Mouse (Mus musculus) heart, postnatal 10 days (tissue): ENCODE results near the gene Olfr1218. TPM values are rescaled to one million over a fixed set of nuclear protein-coding genes. Genes with fewer than 3 reads are reported as not detected.
"Not testable (repeated sequence)": the region's sequence is repeated elsewhere in the genome, so short reads cannot be mapped to it uniquely, and the experiment has no call there.

Experiments
- DNase-seq, 2 experiments: peaks; one replicate each; pipeline ENCODE4 v3.0.0; 2021
- intact Hi-C: fragments of 180-260 bp; cut with DNase I; formaldehyde crosslinking; loops from one replicate; pipeline ENCODE4 v1.15.1; 2025
- total RNA-seq, 2 experiments: library from RNA; stranded (reverse); gene quantifications; 2 replicates each; pipeline ENCODE4 v1.2.3; 2021

Olfr1218 gene
- not detected for total RNA-seq

DNA sequence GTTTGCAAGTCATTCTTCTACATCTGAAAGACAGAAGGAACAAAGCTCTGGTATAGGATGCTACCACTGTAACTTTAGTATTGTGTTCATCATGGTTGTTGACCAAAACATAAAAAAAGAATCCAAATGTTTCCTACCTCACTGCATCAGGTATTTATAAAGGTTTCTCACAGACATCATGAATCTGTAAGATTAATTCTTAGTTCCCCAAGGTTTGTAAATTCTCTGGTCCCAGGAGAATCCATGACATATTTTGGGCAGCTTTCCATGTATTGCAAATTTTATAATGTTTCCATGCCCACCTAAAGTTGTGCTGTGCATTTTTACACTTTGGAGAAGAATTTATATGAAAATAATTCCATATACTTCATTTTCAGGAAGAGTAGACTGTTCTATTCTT lies at the start of gene Olfr1218:
Gene Olfr1218 (minus strand): TSS at position 101 of the 400 bp plus-strand sequence.
- no peak for DNase-seq
- intact Hi-C loops: no loop called here

DNA sequence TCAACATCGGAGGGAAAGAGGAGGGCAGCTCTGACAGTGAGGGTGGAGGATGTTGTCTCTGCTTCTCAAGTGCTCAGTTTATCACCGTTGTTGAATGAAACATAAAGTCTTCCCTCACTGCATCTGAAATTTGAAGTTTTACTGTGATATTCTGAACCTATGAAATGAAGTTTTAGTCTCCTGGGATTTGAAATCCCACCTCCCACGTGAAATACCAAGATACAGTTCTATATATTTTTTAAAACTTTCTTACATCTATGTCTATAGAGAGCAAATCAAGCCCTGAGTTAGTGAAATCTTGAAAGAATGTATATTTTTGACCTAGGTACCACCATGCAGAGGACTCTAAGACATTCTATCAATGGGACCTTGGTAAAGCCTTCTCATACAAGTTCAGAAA lies 45.7 kb upstream of the Olfr1218 start, which contains the start of gene Olfr1220:
Gene Olfr1220 (minus strand): TSS at position 101 of the 400 bp plus-strand sequence.
- no peak for DNase-seq
- intact Hi-C loops: no loop called here

DNA sequence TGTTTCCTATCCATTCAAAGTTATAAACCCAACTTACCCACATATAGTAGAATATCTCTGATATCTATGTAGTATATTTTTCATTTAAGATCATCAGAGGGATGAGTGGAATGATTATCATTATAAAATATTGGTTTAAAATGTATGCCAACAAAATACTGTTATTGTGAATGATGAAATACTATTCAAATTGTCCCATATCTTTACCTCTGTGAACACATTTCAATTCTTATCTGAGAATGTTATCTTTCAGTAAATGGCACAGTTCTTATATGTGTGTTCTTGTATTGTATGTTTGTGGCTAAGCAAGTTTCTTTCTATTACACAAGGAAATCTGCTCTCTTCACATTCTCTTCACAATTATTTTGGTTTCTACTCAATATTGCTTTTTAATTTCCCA lies 44.7 kb upstream of the Olfr1218 start:
- intact Hi-C loops: no loop called here
- no peak for DNase-seq

- DNase-seq: no peak
- intact Hi-C loops: no loop called here
These were observed 32.9 kb upstream of the Olfr1218 start for GRCm38 (mm10) chr2:89093848-89094247.

DNA sequence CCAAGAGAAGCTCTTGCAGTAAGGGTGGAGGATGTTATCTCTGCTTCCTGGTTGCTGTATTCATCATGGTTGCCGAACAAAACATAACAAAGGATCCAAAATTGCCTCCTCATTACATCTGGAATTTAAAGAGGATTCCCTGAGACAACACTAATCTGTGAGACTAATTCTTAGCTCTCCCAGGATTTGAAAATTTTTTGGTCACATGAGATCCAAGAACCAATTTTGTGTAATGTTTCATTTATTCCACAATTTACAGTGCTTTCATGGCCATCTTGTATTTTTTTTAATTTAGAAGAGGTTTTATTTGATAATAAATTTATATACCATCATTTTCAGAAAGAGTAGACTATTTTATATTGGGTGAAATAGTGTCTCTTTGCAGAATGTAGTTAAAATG lies 22.4 kb upstream of the Olfr1218 start, which contains the start of gene Olfr1219:
Gene Olfr1219 (minus strand): TSS at position 101 of the 400 bp plus-strand sequence.
- DNase-seq: no peak
- intact Hi-C loops: no loop called here

GRCm38 (mm10) chr2:89081487-89081886 lies 20.5 kb upstream of the Olfr1218 start:
- intact Hi-C loops: no loop called here
- DNase-seq: no peak

DNA sequence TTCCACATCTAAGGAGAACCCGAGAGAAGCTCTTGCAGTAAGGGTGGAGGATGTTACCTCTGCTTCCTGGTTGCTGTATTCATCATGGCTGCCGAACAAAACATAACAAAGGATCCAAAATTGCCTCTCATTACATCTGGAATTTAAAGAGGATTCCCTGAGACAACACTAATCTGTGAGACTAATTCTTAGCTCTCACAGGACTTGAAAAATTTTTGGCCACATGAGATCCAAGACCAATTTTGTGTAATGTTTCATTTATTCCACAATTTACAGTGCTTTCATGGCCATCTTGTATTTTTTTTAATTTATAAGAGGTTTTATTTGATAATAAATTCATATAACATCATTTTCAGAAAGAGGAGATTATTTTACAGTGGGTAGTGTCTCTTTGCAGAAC lies 29.0 kb downstream of the Olfr1218 start, which contains the start of gene Olfr1217:
Gene Olfr1217 (minus strand): TSS at position 101 of the 400 bp plus-strand sequence.
- intact Hi-C loops: no loop called here
- DNase-seq: no peak

DNA sequence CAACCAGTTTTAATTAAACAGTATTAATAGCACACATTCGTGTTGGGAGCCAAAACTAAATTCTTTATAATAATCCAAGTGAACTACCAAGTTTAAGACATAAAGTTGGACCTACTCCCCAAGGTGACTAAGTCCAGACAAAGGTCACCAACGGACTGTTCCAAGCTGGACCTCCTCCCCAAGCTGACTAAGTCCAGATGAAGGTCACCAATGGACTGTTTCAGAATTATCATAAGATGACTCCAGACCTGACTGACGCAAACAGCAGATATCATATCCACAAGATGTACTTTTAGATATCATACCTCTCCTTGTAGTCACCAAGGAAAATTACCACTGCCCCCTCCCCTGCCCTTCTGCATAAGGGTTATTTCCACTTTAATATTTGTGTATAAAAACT lies 39.6 kb downstream of the Olfr1218 start:
- intact Hi-C loops, DNase-seq: not testable (repeated sequence)

GRCm38 (mm10) chr2:89018240-89018639 lies 42.7 kb downstream of the Olfr1218 start, which contains the start of gene Olfr1216:
Gene Olfr1216 (minus strand): TSS chr2:89018340.
- intact Hi-C loops: no loop called here
- no peak for DNase-seq

GRCm38 (mm10) chr2:89006873-89007272 lies 54.1 kb downstream of the Olfr1218 start, which contains the start of gene Olfr1215:
Gene Olfr1215 (minus strand): TSS chr2:89006973.
- intact Hi-C loops: no loop called here
- no peak for DNase-seq

Other genes with a start within 250 kb of the Olfr1218 start
- gene Olfr1202, start 246.7 kb downstream of the Olfr1218 start, total RNA-seq: not detected
- not detected for gene Olfr1205, start 231.4 kb downstream of the Olfr1218 start, total RNA-seq
- gene Olfr1204, start 211.9 kb downstream of the Olfr1218 start, total RNA-seq: not detected
- gene Olfr1206, start 198.0 kb downstream of the Olfr1218 start, total RNA-seq: not detected
- gene Olfr1208, start 158.9 kb downstream of the Olfr1218 start, total RNA-seq: not detected
- not detected for gene Olfr1209, start 146.0 kb downstream of the Olfr1218 start, total RNA-seq
- gene Olfr1211, start 123.1 kb downstream of the Olfr1218 start, total RNA-seq: not detected
- not detected for gene Olfr1212, start 107.2 kb downstream of the Olfr1218 start, total RNA-seq
- not detected for gene Gm13762, start 80.9 kb downstream of the Olfr1218 start, total RNA-seq
- gene Olfr1214, start 68.5 kb downstream of the Olfr1218 start, total RNA-seq: not detected
- gene Olfr1215, start 54.2 kb downstream of the Olfr1218 start, total RNA-seq: not detected
- gene Olfr1216, start 42.8 kb downstream of the Olfr1218 start, total RNA-seq: not detected
- not detected for gene Olfr1217, start 29.1 kb downstream of the Olfr1218 start, total RNA-seq
- not detected for gene Olfr1219, start 22.3 kb upstream of the Olfr1218 start, total RNA-seq
- gene Olfr1220, start 45.6 kb upstream of the Olfr1218 start, total RNA-seq: not detected
- gene Olfr1221, start 56.1 kb upstream of the Olfr1218 start, total RNA-seq: not detected
- gene Olfr1222, start 71.9 kb upstream of the Olfr1218 start, total RNA-seq: not detected
- gene Olfr1223, start 90.4 kb upstream of the Olfr1218 start, total RNA-seq: not detected
- gene Olfr1224-ps1, start 102.9 kb upstream of the Olfr1218 start, total RNA-seq: not detected
- gene Olfr1225, start 113.5 kb upstream of the Olfr1218 start, total RNA-seq: not detected
- not detected for gene Olfr1226, start 138.9 kb upstream of the Olfr1218 start, total RNA-seq
- not detected for gene Olfr1228, start 192.9 kb upstream of the Olfr1218 start, total RNA-seq
- gene Olfr1229, start 226.8 kb upstream of the Olfr1218 start, total RNA-seq: not detected
- gene Olfr1230, start 236.1 kb upstream of the Olfr1218 start, total RNA-seq: not detected
- not detected for gene Olfr1231, start 245.9 kb upstream of the Olfr1218 start, total RNA-seq